Mouse (Mus musculus): ENCODE measurements around the gene Rhbdf1. TPM values are rescaled to one million over a fixed set of nuclear protein-coding genes. Genes with fewer than 3 reads are reported as not detected.

Rhbdf1 gene
- total and polyA plus RNA-seq, 3 experiments: 24.7 to 37.6 (median 34.2) TPM

DNA sequence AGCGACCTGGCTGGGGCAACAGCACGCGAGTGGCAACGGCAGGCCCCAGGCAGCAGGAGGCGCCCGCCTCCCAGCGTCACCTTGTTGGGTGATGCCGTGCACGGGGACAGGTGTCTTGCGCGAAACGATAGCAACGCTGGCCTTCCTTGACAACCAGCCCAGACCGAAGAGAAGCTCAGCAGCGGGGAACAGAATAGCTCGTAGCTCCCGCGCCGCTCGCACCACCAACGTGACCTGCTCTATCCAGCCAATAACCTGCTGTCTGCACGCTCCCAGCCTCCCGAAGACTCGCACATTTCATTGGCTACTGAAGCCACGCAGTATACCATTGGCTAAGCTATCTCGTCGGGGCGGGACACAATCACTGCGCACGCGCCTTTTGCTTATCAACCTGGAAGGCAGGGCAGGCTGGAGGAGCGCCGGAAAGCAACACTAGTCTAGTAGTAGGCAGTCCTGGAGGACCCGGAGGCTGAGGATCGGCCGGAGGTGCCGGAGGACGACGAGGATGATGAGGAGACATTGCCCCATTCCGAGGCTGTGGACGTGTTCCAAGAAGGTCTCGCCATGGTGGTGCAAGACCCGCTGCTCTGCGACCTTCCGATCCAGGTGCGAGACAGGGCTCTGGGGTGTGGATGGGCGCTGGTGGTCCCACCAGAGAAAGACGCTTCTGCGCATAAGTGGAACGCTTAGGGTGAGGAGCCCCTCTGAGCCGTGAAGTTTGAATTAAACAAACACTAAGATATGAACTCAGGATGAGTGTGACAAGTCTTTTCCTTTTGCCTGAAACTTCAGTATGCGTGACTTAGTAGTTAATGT is 16.8 kb downstream of the Rhbdf1 start, which contains the start of gene Snrnp25:
Gene Snrnp25, plus strand, starts transcription at position 358 of the 816 bp plus-strand sequence.
- peak within 1 kb of the TSS; percentile 69 to 94 (median 94) for H3K4me3 ChIP-seq (replicated peaks in 1 of 3; ENCODE audit: low read depth in 2 of 3, low read length in 2 of 3, poor library complexity in 1 of 3)
- no peaks in the 10 kb centered on the region for H3K9me3 ChIP-seq (replicated peaks; ENCODE audit: low read length)
- H3K27ac ChIP-seq (ENCODE audit: insufficient read depth, low read depth): peak within 1 kb of the TSS; percentile 2; the same call in 1 of the 2 replicates
- H3K36me3 ChIP-seq (replicated peaks in 1 of 2; ENCODE audit: control insufficient read depth in 1 of 2, insufficient read depth in 1 of 2, low read length in 1 of 2): peaks cover 33 to 38% of the 10 kb centered on the region in 2 experiments
- peak; percentile 100 for DNase-seq (ENCODE audit: extremely low read depth)
- peaks cover 7 to 54% of the 10 kb centered on the region in 2 experiments for H3K4me1 ChIP-seq (ENCODE audit: control insufficient read depth in 1 of 2, insufficient read depth in 2 of 2)
- in situ Hi-C loops (cut with MboI; ENCODE audit: low pct_ligation_motif_present, low pct_unique_long_range_greater_than_20kb, low sequenced_read_pairs) (no loop called here), dilution Hi-C loops (cut with MboI; ENCODE audit: extremely low pct_ligation_motif_present, extremely low pct_unique_long_range_greater_than_20kb, low sequenced_read_pairs) (no loop called here)
- no peaks in the 10 kb centered on the region for H3K27me3 ChIP-seq (replicated peaks)
- H3K4me2 ChIP-seq (ENCODE audit: insufficient read depth, low read depth, poor library complexity, severe bottlenecking): peak within 1 kb of the TSS; percentile 69
- H3K79me2 ChIP-seq (replicated peaks; ENCODE audit: control insufficient read depth, extremely low read depth, insufficient read depth, poor library complexity, severe bottlenecking): no peaks in the 10 kb centered on the region
- no peak for TF ChIP-seq EP300 (IDR thresholded peaks at IDR 0.05; ENCODE audit: low read length)
- TF ChIP-seq JUN (IDR thresholded peaks at IDR 0.05; ENCODE audit: insufficient read depth, low read depth, low read length): no peak
- TF ChIP-seq BHLHE40 (IDR thresholded peaks at IDR 0.05; ENCODE audit: low read depth, low read length): peak; percentile 87
- peak; percentile 73 for TF ChIP-seq TBP (conservative IDR thresholded peaks at IDR 0.05; ENCODE audit: low read depth, low read length)
- no peak for TF ChIP-seq CHD1 (IDR thresholded peaks at IDR 0.05; ENCODE audit: low read depth, low read length)
- no peak for TF ChIP-seq JUND (conservative IDR thresholded peaks at IDR 0.05; ENCODE audit: low read depth, low read length)
- TF ChIP-seq ELF1 (IDR thresholded peaks at IDR 0.05; ENCODE audit: low read depth, low read length): peak; percentile 78
- TF ChIP-seq RAD21 (IDR thresholded peaks at IDR 0.05; ENCODE audit: low read depth, low read length): peak; percentile 47
- TF ChIP-seq POLR2AphosphoS2 (IDR thresholded peaks at IDR 0.05; ENCODE audit: low read depth, low read length): peak; percentile 80
- TF ChIP-seq RCOR1 (conservative IDR thresholded peaks at IDR 0.05; ENCODE audit: low read depth, low read length): no peak; the same call in 1 of the 2 replicates
- TF ChIP-seq MEF2A (IDR thresholded peaks at IDR 0.05; ENCODE audit: borderline replicate concordance, low read depth, low read length): no peak
- peak; percentile 90 for TF ChIP-seq MAX (IDR thresholded peaks at IDR 0.05; ENCODE audit: low read length)
- TF ChIP-seq MAZ (IDR thresholded peaks at IDR 0.05; ENCODE audit: low read depth, low read length): 0 out of 2 replicates have a peak, but pooled peaks have one; percentile 25
- 0 out of 2 replicates have a peak, but pooled peaks have one; percentile 22 for TF ChIP-seq UBTF (IDR thresholded peaks at IDR 0.05; ENCODE audit: low read depth, low read length)
- peak; percentile 98 for TF ChIP-seq SIN3A (IDR thresholded peaks at IDR 0.05; ENCODE audit: low read length)
- TF ChIP-seq HCFC1 (IDR thresholded peaks at IDR 0.05; ENCODE audit: low read depth, low read length): peak; percentile 81
- no peak for TF ChIP-seq MYC (IDR thresholded peaks at IDR 0.05; ENCODE audit: low read depth, low read length)
- TF ChIP-seq E2F4 (IDR thresholded peaks at IDR 0.05; ENCODE audit: insufficient replicate concordance, low read depth, low read length): peak; percentile 93; the same call in 1 of the 2 replicates
- TF ChIP-seq KAT2A (IDR thresholded peaks at IDR 0.05; ENCODE audit: insufficient replicate concordance, low read length): peak; percentile 69; the same call in 1 of the 2 replicates
- TF ChIP-seq CHD2 (IDR thresholded peaks at IDR 0.05; ENCODE audit: low read length): peak; percentile 92
- TF ChIP-seq TCF12 (IDR thresholded peaks at IDR 0.05; ENCODE audit: low read depth, low read length): peak; percentile 85
- no peak for TF ChIP-seq GABPA (IDR thresholded peaks at IDR 0.05; ENCODE audit: insufficient replicate concordance, low read depth, low read length)
- no peak for TF ChIP-seq ZC3H11A (IDR thresholded peaks at IDR 0.05; ENCODE audit: low read depth, low read length)
- TF ChIP-seq SMC3 (IDR thresholded peaks at IDR 0.05; ENCODE audit: low read depth, low read length): peak; percentile 63
- TF ChIP-seq CTCF (conservative IDR thresholded peaks at IDR 0.05 in 1 of 2, IDR thresholded peaks at IDR 0.05 in 1 of 2; ENCODE audit: low read depth in 2 of 2, low read length in 2 of 2): peak in 1 of 2 experiments; percentile 72; a peak in 3 of 4 replicates
- TF ChIP-seq POLR2A (IDR thresholded peaks at IDR 0.05; ENCODE audit: low read depth, low read length): peak; percentile 93
- peak; percentile 94 for TF ChIP-seq MXI1 (IDR thresholded peaks at IDR 0.05; ENCODE audit: low read depth, low read length)
- TF ChIP-seq USF2 (conservative IDR thresholded peaks at IDR 0.05; ENCODE audit: low read depth, low read length): peak; percentile 64
- TF ChIP-seq ZNF384 (IDR thresholded peaks at IDR 0.05; ENCODE audit: low read depth, low read length): no peak
- TF ChIP-seq ETS1 (conservative IDR thresholded peaks at IDR 0.05; ENCODE audit: low read depth, low read length): no peak; the same call in 1 of the 2 replicates
- no peak for TF ChIP-seq ZKSCAN1 (IDR thresholded peaks at IDR 0.05; ENCODE audit: borderline replicate concordance, low read depth, low read length)
- no peak for TF ChIP-seq MAFK (IDR thresholded peaks at IDR 0.05; ENCODE audit: insufficient replicate concordance, low read length)
- peak; percentile 96 for TF ChIP-seq ZMIZ1 (IDR thresholded peaks at IDR 0.05; ENCODE audit: low read depth, low read length)
- peak; percentile 96 for TF ChIP-seq NRF1 (IDR thresholded peaks at IDR 0.05; ENCODE audit: low read depth, low read length)
- TF ChIP-seq PAX5 (IDR thresholded peaks at IDR 0.05; ENCODE audit: low read length): no peak
- peak; percentile 94 for TF ChIP-seq NELFE (IDR thresholded peaks at IDR 0.05; ENCODE audit: low read depth, low read length)
- peak; percentile 41; the same call in 1 of the 2 replicates for TF ChIP-seq IRF4 (IDR thresholded peaks at IDR 0.05; ENCODE audit: low read depth, low read length)
- peak; percentile 85 for TF ChIP-seq USF1 (IDR thresholded peaks at IDR 0.05; ENCODE audit: low read depth, low read length)
- H3K9ac ChIP-seq (ENCODE audit: insufficient read depth, low read depth): peak within 1 kb of the TSS; percentile 87

Measured in CH12.LX (cell line).